Mouse (Mus musculus) liver, embryonic 11.5 days (tissue): ENCODE measurements around the gene C2cd4d. TPM values are rescaled to one million over a fixed set of nuclear protein-coding genes. Genes with fewer than 3 reads are reported as not detected.

Experiments
- ATAC-seq: fragments of 200-750 bp; cut with Nextera tagmentation; replicated peaks from 2 replicates; pipeline ENCODE4 v1.8.0; 2017; ENCODE audit warnings: moderate number of reproducible peaks, mild to moderate bottlenecking, moderate TSS enrichment, moderate library complexity; ENCODE audit not compliant: low FRiP score
- DNase-seq: peaks from one replicate; pipeline ENCODE4 v3.0.0-alpha.2; 2017; ENCODE audit warnings: low spot score
- H3K27ac ChIP-seq: fragments of 300-500 bp; sonication (generic); 2 replicates; pipeline ENCODE4 v1.5.1; 2014; ENCODE audit warnings: mild to moderate bottlenecking, low read depth, low read length, control low read depth
- H3K27me3 ChIP-seq: fragments of 300-500 bp; sonication (generic); replicated peaks from 2 replicates; pipeline ENCODE4 v1.6.1; 2014; ENCODE audit warnings: low read length, mixed read lengths; ENCODE audit not compliant: control insufficient read depth, insufficient read depth
- H3K36me3 ChIP-seq: fragments of 300-500 bp; sonication (generic); 2 replicates; pipeline ENCODE4 v1.6.1; 2014; ENCODE audit warnings: mild to moderate bottlenecking, low read length, moderate library complexity, mixed read lengths; ENCODE audit not compliant: control insufficient read depth, insufficient read depth
- H3K4me1 ChIP-seq: fragments of 300-500 bp; sonication (generic); replicated peaks from 2 replicates; pipeline ENCODE4 v1.6.1; 2014; ENCODE audit warnings: low read length, mixed read lengths; ENCODE audit not compliant: control insufficient read depth, insufficient read depth
- H3K4me2 ChIP-seq: fragments of 300-500 bp; sonication (generic); 2 replicates; pipeline ENCODE4 v1.6.1; 2014; ENCODE audit warnings: mild to moderate bottlenecking, control low read depth, moderate library complexity
- H3K4me3 ChIP-seq: fragments of 300-500 bp; sonication (generic); 2 replicates; pipeline ENCODE4 v1.5.1; 2014; ENCODE audit warnings: low read depth, low read length, control low read depth
- H3K9ac ChIP-seq: fragments of 300-500 bp; sonication (generic); 2 replicates; pipeline ENCODE4 v1.6.1; 2014; ENCODE audit warnings: low read depth, low read length, control low read depth
- H3K9me3 ChIP-seq: fragments of 300-500 bp; sonication (generic); 2 replicates; pipeline ENCODE4 v1.6.1; 2016; ENCODE audit warnings: low read length, inconsistent platforms, mixed read lengths; ENCODE audit not compliant: control insufficient read depth
- WGBS: fragments of 180-500 bp; shearing (Covaris S2); extraction: QIAGEN DNeasy Blood & Tissue Kit; methylation state at CpG from one replicate; pipeline ENCODE4 v1.1.7; 2014; 5-methylcytosine and 5-hydroxymethylcytosine counted together
- polyA plus RNA-seq: library from polyadenylated mRNA; unstranded; fragments of >200 nt; fragmentation: Nextera tagmentation; extraction: Ambion mirVana; gene quantifications from 2 replicates; pipeline ENCODE4 v1.2.1, GENCODE M21; 2014

The C2cd4d gene
- polyA plus RNA-seq: 0.25 TPM in 1 of 2 replicates, not detected in the other

DNA sequence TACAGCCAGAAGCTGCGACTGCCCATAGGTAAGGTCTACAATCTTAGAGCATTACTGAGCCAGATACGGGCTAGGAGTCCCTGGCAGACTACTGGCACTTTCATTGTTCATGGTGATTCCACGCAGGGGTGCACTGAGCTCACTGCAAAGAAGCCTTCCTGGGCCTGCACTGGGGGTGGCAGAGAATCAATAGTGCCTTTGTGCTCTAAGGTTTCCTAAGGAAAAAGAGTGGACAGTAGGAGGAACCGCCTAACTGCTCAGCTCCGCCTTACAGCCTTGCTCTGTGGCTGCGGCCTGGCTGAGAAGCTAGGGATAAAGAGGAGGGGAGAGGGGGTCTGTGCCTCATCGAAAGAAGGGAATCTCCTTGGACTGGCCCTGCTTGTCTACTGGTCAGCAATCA lies at the start of gene C2cd4d:
Gene C2cd4d, plus strand, starts transcription at position 301 of the 400 bp plus-strand sequence.
- no peaks in the 10 kb centered on the region for H3K9me3 ChIP-seq
- H3K4me3 ChIP-seq: peak within 1 kb of the TSS; percentile 52
- peak within 1 kb of the TSS; percentile 76 for H3K4me2 ChIP-seq
- peak within 1 kb of the TSS; percentile 41; the same call in 1 of the 2 replicates for H3K9ac ChIP-seq
- no peaks in the 10 kb centered on the region for H3K36me3 ChIP-seq
- H3K4me1 ChIP-seq: no peaks in the 10 kb centered on the region
- WGBS: 62% methylated on average over 7 of the region's 7 CpGs
- H3K27ac ChIP-seq: no peak within 1 kb of the TSS
- ATAC-seq (no peak), DNase-seq (no peak)
- H3K27me3 ChIP-seq: peaks cover 49% of the 10 kb centered on the region

DNA sequence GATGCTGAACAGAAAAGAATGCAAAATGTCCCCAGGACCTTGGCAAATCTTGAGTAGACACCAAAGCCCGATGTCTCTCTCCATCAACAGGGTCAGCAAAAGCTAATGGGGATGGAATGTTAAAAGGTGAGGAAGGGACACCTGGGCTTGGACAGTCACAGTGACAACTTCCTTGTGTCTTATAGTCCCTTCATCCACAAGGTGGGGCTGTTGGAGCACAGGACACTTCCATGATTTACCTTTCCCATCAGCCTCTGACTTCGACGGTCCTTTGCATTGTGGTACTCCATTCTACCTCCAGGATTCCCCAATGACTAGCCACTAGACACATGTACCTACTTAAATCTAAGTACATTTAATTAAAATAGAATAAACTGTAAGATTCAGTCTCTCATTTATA lies 33.6 kb upstream of the C2cd4d start:
- Histone ChIP-seq H3K27ac (no peak overlapping the region), H3K9me3 (no peaks in the 10 kb centered on the region), H3K36me3 (no peaks in the 10 kb centered on the region), H3K27me3 (no peaks in the 10 kb centered on the region), H3K4me1 (no peaks in the 10 kb centered on the region), H3K9ac (no peak overlapping the region), H3K4me2 (no peak overlapping the region), H3K4me3 (no peak overlapping the region)
- DNase-seq (no peak), ATAC-seq (no peak)
- 65% methylated on average over 3 of the region's 3 CpGs for WGBS

DNA sequence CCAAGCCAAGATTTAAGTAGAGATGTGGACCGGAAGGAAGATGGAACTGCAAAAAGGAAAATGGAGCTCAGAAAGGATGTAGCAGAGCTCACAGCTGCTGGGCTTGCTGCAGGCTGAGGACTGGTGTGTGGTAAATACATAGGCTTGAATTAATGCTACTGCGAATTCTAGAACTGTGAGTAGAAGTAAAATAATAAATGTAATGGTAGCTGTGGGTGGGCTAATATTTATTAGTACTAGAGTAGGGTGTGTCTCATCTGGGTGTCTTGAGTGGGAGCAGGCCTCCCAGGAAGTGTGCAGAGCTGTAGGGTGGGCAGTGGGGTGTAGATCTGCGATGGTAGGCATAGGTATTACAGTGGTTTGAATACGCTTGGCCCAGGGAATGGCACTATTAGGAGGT lies 27.8 kb upstream of the C2cd4d start:
- DNase-seq (no peak), ATAC-seq (no peak)
- H3K27me3 ChIP-seq: no peaks in the 10 kb centered on the region
- WGBS: 78% methylated on average over 4 of the region's 4 CpGs
- H3K9me3 ChIP-seq: no peaks in the 10 kb centered on the region
- no peak overlapping the region for H3K27ac ChIP-seq
- H3K36me3 ChIP-seq: no peaks in the 10 kb centered on the region
- H3K4me3 ChIP-seq: no peak overlapping the region
- no peak overlapping the region for H3K4me2 ChIP-seq
- H3K9ac ChIP-seq: no peak overlapping the region
- no peaks in the 10 kb centered on the region for H3K4me1 ChIP-seq

DNA sequence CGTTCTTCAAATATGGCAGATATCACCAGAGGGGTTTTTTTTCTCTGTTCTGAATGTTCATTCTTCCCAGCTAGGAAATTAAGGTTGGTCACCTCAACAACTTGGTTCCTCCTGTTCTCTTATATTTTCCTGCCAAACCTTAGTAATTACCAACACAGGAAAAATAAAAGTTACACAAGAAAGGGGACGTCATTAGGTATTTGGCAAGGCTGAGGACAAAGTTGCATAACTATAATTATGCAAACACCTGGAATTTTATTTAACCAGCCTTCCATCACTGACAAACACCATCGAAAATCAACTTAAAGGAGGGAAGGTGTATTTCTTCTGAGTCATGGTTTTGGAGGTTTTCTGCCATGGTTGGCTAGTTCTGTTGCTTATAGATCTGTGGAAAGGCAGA lies 23.7 kb upstream of the C2cd4d start:
- H3K27me3 ChIP-seq: no peaks in the 10 kb centered on the region
- no peaks in the 10 kb centered on the region for H3K4me1 ChIP-seq
- no peak for DNase-seq
- H3K4me2 ChIP-seq: no peak overlapping the region
- no peaks in the 10 kb centered on the region for H3K36me3 ChIP-seq
- 67% methylated on average over 3 of the region's 3 CpGs for WGBS
- no peaks in the 10 kb centered on the region for H3K9me3 ChIP-seq
- H3K4me3 ChIP-seq: no peak overlapping the region
- no peak overlapping the region for H3K27ac ChIP-seq
- ATAC-seq: no peak
- H3K9ac ChIP-seq: no peak overlapping the region

DNA sequence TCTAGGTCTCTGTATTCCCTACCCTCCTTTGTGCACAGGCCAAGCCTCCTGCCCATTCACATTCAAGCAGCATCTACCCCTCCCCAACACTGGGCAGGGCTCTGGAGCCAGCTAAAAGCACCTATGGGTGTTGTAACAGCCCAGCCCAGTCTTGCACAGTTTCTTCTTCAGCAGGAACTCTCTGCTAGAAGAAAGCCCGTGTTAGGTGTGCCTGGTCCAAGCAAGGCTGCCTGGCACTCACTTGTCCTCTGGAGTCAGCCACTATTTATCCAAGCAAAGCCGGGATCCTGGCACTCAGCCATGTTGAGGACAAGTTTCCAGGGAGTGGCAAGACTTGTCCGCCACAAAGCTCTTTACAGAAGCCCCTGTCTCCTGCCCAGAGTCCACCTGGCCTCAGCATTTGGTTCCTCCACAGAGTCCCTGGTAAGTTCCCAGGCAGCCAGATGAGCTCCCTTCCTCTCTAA lies 20.2 kb upstream of the C2cd4d start, which contains the start of gene Them5:
Gene Them5, plus strand, starts transcription at position 141 of the 464 bp plus-strand sequence.
- H3K4me3 ChIP-seq: no peak within 1 kb of the TSS
- no peak within 1 kb of the TSS for H3K27ac ChIP-seq
- WGBS: 55% methylated on average over 3 of the region's 3 CpGs
- H3K9ac ChIP-seq: no peak within 1 kb of the TSS
- no peak for ATAC-seq
- DNase-seq: no peak
- no peak within 1 kb of the TSS for H3K4me2 ChIP-seq
- no peaks in the 10 kb centered on the region for H3K4me1 ChIP-seq
- H3K27me3 ChIP-seq: no peaks in the 10 kb centered on the region
- no peaks in the 10 kb centered on the region for H3K9me3 ChIP-seq
- no peaks in the 10 kb centered on the region for H3K36me3 ChIP-seq

DNA sequence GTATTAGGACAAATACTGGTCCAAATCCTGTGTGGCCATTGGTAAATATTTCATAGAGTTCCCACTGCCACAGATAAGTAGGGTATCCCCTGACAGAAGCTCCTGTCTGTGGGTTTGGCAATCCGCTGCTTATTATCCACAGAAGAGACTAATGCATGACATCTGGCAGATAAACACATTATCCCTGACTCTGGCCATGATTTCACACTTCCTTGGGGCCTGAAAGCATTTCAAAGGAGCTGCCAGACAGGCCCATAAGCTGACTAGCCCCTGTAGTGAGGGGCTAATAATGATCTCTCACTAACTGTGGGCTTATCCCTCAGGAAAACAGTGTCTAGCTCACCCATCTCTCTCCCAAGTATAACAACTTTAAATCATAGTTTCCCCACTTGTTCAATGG lies 19.7 kb upstream of the C2cd4d start:
- Histone ChIP-seq H3K36me3 (no peaks in the 10 kb centered on the region), H3K9ac (no peak overlapping the region), H3K4me3 (no peak overlapping the region), H3K9me3 (no peaks in the 10 kb centered on the region), H3K4me2 (no peak overlapping the region), H3K4me1 (no peaks in the 10 kb centered on the region), H3K27me3 (no peaks in the 10 kb centered on the region), H3K27ac (no peak overlapping the region)
- ATAC-seq (no peak), DNase-seq (no peak)
- WGBS: 47% methylated on average over 1 of the region's 1 CpGs

DNA sequence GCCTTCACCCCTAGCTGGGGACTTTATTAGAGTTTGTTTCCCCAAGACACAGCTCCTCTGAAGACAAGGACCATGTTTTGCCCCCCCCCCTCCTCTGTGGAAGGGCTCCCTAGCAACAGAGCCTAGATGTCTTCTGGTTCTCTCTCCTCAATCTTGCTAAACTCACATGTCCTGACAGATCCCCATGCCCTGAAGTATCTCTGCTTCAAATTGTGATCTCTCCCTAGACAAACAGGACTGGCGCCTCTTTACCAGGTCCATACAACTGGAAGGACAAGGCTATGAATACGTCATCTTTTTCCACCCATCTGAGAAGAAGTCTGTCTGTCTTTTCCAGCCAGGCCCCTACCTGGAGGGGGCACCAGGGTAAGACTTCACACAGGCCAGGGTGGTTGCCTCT lies 18.1 kb upstream of the C2cd4d start:
- 81% methylated on average over 2 of the region's 2 CpGs for WGBS
- no peak for ATAC-seq
- no peak overlapping the region for H3K9ac ChIP-seq

DNA sequence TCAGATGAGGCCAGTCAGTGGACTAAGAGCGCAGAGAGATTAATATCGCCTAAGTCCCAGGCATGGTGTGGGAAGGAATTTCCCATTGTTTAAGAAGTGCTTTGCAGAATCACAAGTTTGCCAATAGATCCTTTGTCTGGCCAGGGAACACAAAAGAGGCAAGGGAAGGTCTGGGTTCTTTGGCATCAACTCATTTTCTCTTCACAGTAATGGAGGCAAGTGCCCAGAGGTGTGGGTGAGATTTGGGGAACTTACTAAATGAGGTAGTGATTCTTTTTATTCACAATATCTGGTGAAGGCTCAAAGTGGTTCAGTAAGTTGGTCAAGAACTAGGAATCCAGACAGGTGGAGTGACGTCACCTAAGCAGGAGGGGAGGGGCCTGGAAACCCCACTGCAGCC lies 17.3 kb upstream of the C2cd4d start:
- WGBS: 76% methylated on average over 3 of the region's 3 CpGs
- no peak for ATAC-seq
- no peak overlapping the region for H3K4me3 ChIP-seq

More for the DNA sequence above, 18.1 kb upstream of the C2cd4d start:
- H3K27me3 ChIP-seq: no peaks in the 10 kb centered on the region
- no peaks in the 10 kb centered on the region for H3K9me3 ChIP-seq
- H3K4me1 ChIP-seq: no peaks in the 10 kb centered on the region
- DNase-seq: no peak
- H3K4me3 ChIP-seq: no peak overlapping the region
- no peak overlapping the region for H3K4me2 ChIP-seq
- no peaks in the 10 kb centered on the region for H3K36me3 ChIP-seq
- no peak overlapping the region for H3K27ac ChIP-seq

DNA sequence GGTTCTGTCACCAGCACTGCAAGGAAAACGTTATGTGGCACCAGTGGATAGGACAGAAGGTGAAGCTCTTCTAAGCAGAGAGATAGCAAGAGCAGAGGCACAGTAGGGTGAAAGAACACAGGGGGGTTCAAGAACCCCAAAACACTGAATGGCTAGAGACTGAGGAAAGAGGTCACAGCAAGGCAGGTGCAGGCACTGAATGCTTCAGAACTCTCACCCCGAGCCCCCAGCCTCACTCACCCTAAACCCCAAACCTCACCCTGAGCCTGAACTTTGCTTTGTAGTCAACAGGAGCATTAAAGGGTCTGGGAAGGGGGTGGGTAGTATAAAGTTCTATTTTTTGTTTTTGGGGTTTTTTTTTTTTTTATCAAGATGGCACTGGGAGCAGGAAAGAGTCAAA lies 14.1 kb upstream of the C2cd4d start:
- Histone ChIP-seq H3K27me3 (no peaks in the 10 kb centered on the region), H3K36me3 (no peaks in the 10 kb centered on the region), H3K9ac (no peak overlapping the region), H3K27ac (no peak overlapping the region), H3K4me1 (no peaks in the 10 kb centered on the region), H3K9me3 (no peaks in the 10 kb centered on the region), H3K4me2 (no peak overlapping the region), H3K4me3 (no peak overlapping the region)
- ATAC-seq: no peak
- no peak for DNase-seq
- WGBS: 68% methylated on average over 2 of the region's 2 CpGs

More for the DNA sequence above, 17.3 kb upstream of the C2cd4d start:
- no peak overlapping the region for H3K27ac ChIP-seq
- H3K36me3 ChIP-seq: no peaks in the 10 kb centered on the region
- no peaks in the 10 kb centered on the region for H3K4me1 ChIP-seq
- no peaks in the 10 kb centered on the region for H3K27me3 ChIP-seq
- H3K9ac ChIP-seq: no peak overlapping the region
- H3K9me3 ChIP-seq: no peaks in the 10 kb centered on the region
- no peak overlapping the region for H3K4me2 ChIP-seq
- no peak for DNase-seq
